Mouse (Mus musculus): Measurements from ENCODE around the gene Nfatc4.

- TF ChIP-seq CTCF (IDR thresholded peaks at IDR 0.05; ENCODE audit: low read depth): no peak
- TF ChIP-seq EP300 (IDR thresholded peaks at IDR 0.05; ENCODE audit: low read depth): no peak
These were observed 15.4 kb downstream of the Nfatc4 start for GRCm38 (mm10) chr14:55838312-55838711.

All from heart, postnatal 0 days (tissue).